ENCODE assay signal across 9 mouse cellular contexts in genomic region chr7:45079856-45080255, GRCm38 (mm10). TPM values are rescaled to one million over a fixed set of nuclear protein-coding genes. Genes with fewer than 3 reads are reported as not detected.
A peak's percentile ranks its signal among the peaks of the same experiment; 100 is the strongest.
DNase-seq lines count a peak whose midpoint lies in the region; ATAC-seq and TF ChIP-seq lines count a peak whose summit lies in the region.
"Had no signal": no experiment of that assay in that cellular context is flagged by ENCODE, and none has a peak within 500 bp of the region (broad histone marks: within the 10 kb centered on the region; RNA-seq: fewer than 3 reads in every experiment).

No protein-coding gene starts in this region.

- no peaks in the 10 kb centered on the region for H3K9me3 ChIP-seq in G1E (replicated peaks)
- H3K9me3 ChIP-seq in forebrain, embryonic 16.5 days (ENCODE audit: control insufficient read depth, low read length): no peaks in the 10 kb centered on the region

- peaks cover 42% of the 10 kb centered on the region for H3K36me3 ChIP-seq in G1E (replicated peaks)
- no peaks in the 10 kb centered on the region for H3K36me3 ChIP-seq in forebrain, embryonic 16.5 days (ENCODE audit: control insufficient read depth, insufficient read depth)

- no peak overlapping the region for H3K27ac ChIP-seq in forebrain, embryonic 16.5 days (ENCODE audit: low read length)
- H3K27ac ChIP-seq: macrophage had no signal

- TF ChIP-seq CTCF in G1E (IDR thresholded peaks at IDR 0.05; ENCODE audit: low read depth, low read length): peak; percentile 82

- no peak overlapping the region for H3K9ac ChIP-seq in forebrain, embryonic 16.5 days (replicated peaks; ENCODE audit: low read depth, low read length)

- 2% methylated on average over 10 of the region's 10 CpGs for WGBS in forebrain, embryonic 16.5 days

- peaks cover 39% of the 10 kb centered on the region for H3K4me1 ChIP-seq in G1E (ENCODE audit: insufficient read depth, low read depth, low read length)
- H3K4me1 ChIP-seq in forebrain, embryonic 16.5 days (replicated peaks; ENCODE audit: control insufficient read depth, insufficient read depth, low read length): no peaks in the 10 kb centered on the region

- peak; percentile 68 for DNase-seq in G1E (ENCODE audit: low spot score)
- peak; percentile 81 for DNase-seq in cerebellum, adult 11 months
- DNase-seq in layer of hippocampus, adult 9-11 months: peak; percentile 87
- DNase-seq in lung, postnatal 14 days: peak; percentile 96
- peak; percentile 56 for DNase-seq in retina, adult 2 months (ENCODE audit: low read depth, low spot score)
- peak; percentile 94 for DNase-seq in thymus, postnatal 14 days

- no peak overlapping the region for H3K4me3 ChIP-seq in G1E (ENCODE audit: low read depth, low read length)
- no peak overlapping the region for H3K4me3 ChIP-seq in forebrain, embryonic 16.5 days (replicated peaks; ENCODE audit: low read length)

- H3K4me2 ChIP-seq in forebrain, embryonic 16.5 days (ENCODE audit: low read length): no peak overlapping the region

- H3K27me3 ChIP-seq in G1E (ENCODE audit: insufficient read depth, low read length): peaks cover 7% of the 10 kb centered on the region
- no peaks in the 10 kb centered on the region for H3K27me3 ChIP-seq in forebrain, embryonic 16.5 days (replicated peaks; ENCODE audit: control insufficient read depth, insufficient read depth, low read length)

- ATAC-seq in G1E (ENCODE audit: extremely low read depth, insufficient number of reproducible peaks, low FRiP score, poor library complexity, severe bottlenecking): no peak
- peak; percentile 75 for ATAC-seq in forebrain, embryonic 16.5 days
- peak; percentile 46 to 50; a peak in 2 of 4 replicates for ATAC-seq in hematopoietic stem cell, adult 5-6 weeks (replicated peaks in 1 of 2; ENCODE audit: insufficient read depth in 1 of 2, low FRiP score in 2 of 2, low TSS enrichment in 1 of 2, low read depth in 1 of 2, poor library complexity in 2 of 2, severe bottlenecking in 2 of 2)

RNA-seq across cellular contexts. Expression of gene Rcn3, which starts 12.2 kb away (rescaled TPM):
- total RNA-seq in G1E (2014; fragmentation: Nextera tagmentation) (0.49 TPM in 1 of 2 replicates, not detected in the other), G1E (2017) (not detected in 2 replicates)
- 0.31 and 0.33 TPM in 2 replicates for polyA plus RNA-seq in G1E (2012)
- polyA plus RNA-seq in forebrain, embryonic 16.5 days (2015; fragmentation: Nextera tagmentation; extraction: Ambion mirVana): 50.8 and 66.2 TPM in 2 replicates
- 41.8 and 52.6 TPM in 2 replicates for total RNA-seq in hematopoietic stem cell, adult 5-6 weeks (2017)

RNA-seq across cellular contexts. Expression of gene Prrg2, which starts 17.4 kb away (rescaled TPM):
- 11.5 and 17.8 TPM in 2 replicates for total RNA-seq in G1E (2014; fragmentation: Nextera tagmentation)
- 6.8 and 9.5 TPM in 2 replicates for total RNA-seq in G1E (2017)
- polyA plus RNA-seq in G1E (2012): 34.7 and 38.8 TPM in 2 replicates
- polyA plus RNA-seq in forebrain, embryonic 16.5 days (2015; fragmentation: Nextera tagmentation; extraction: Ambion mirVana): 13.3 and 13.6 TPM in 2 replicates
- total RNA-seq in hematopoietic stem cell, adult 5-6 weeks (2017): 6.6 and 6.7 TPM in 2 replicates

RNA-seq across cellular contexts. Expression of gene Nosip, which starts 17.6 kb away (rescaled TPM):
- total RNA-seq in G1E (2014; fragmentation: Nextera tagmentation): 43.6 and 49.1 TPM in 2 replicates
- total RNA-seq in G1E (2017): 38.9 and 49.4 TPM in 2 replicates
- polyA plus RNA-seq in G1E (2012): 104 and 110 TPM in 2 replicates
- 60.8 and 65.7 TPM in 2 replicates for polyA plus RNA-seq in forebrain, embryonic 16.5 days (2015; fragmentation: Nextera tagmentation; extraction: Ambion mirVana)
- 56.2 and 72.8 TPM in 2 replicates for total RNA-seq in hematopoietic stem cell, adult 5-6 weeks (2017)

RNA-seq across cellular contexts. Expression of gene Fcgrt, which starts 23.8 kb away (rescaled TPM):
- not detected in 2 replicates for total RNA-seq in G1E (2014; fragmentation: Nextera tagmentation)
- not detected in 2 replicates for total RNA-seq in G1E (2017)
- polyA plus RNA-seq in G1E (2012): not detected in 2 replicates
- polyA plus RNA-seq in forebrain, embryonic 16.5 days (2015; fragmentation: Nextera tagmentation; extraction: Ambion mirVana): 17.7 and 24.4 TPM in 2 replicates
- 15.3 and 23.1 TPM in 2 replicates for total RNA-seq in hematopoietic stem cell, adult 5-6 weeks (2017)

RNA-seq across cellular contexts. Expression of gene Prr12, which starts 27.2 kb away (rescaled TPM):
- total RNA-seq in G1E (2014; fragmentation: Nextera tagmentation) (36.7 and 42.4 TPM in 2 replicates), G1E (2017) (1.6 and 2.0 TPM in 2 replicates)
- polyA plus RNA-seq in G1E (2012): 91.6 and 98.4 TPM in 2 replicates
- 15.2 and 17.3 TPM in 2 replicates for polyA plus RNA-seq in forebrain, embryonic 16.5 days (2015; fragmentation: Nextera tagmentation; extraction: Ambion mirVana)
- 3.9 and 4.6 TPM in 2 replicates for total RNA-seq in hematopoietic stem cell, adult 5-6 weeks (2017)

Comparison
In these comparisons a context has a peak if more than half of its experiments do, and no peak if none do; other contexts are left out.
1. RNA of gene Rcn3, which starts 12.2 kb away (total RNA-seq): 41.8 to 52.6 TPM in hematopoietic stem cell, adult 5-6 weeks; 0.49 TPM in G1E; every median in the first group is over 10 times any median in the second.
2. Peak in every context shown above with its lines, with median percentiles within 50 percentile points of each other: DNase-seq.